Mouse (Mus musculus): ENCODE measurements at regions not wholly inside any gene's neighbourhood (a gene's known extent, or its start where the extent isn't known, plus 50 kb on each side); places are given as distances from the start of the nearest gene placed in this dataset.

- DNase-seq (ENCODE audit: low spot score): peak; percentile 85
Observed at GRCm38 (mm10) chr1:51644399-51644798, 166.2 kb upstream of the Nabp1 start.

- DNase-seq (ENCODE audit: low spot score): peak; percentile 69
Observed at GRCm38 (mm10) chr1:51643640-51644039, 165.4 kb upstream of the Nabp1 start.

DNA sequence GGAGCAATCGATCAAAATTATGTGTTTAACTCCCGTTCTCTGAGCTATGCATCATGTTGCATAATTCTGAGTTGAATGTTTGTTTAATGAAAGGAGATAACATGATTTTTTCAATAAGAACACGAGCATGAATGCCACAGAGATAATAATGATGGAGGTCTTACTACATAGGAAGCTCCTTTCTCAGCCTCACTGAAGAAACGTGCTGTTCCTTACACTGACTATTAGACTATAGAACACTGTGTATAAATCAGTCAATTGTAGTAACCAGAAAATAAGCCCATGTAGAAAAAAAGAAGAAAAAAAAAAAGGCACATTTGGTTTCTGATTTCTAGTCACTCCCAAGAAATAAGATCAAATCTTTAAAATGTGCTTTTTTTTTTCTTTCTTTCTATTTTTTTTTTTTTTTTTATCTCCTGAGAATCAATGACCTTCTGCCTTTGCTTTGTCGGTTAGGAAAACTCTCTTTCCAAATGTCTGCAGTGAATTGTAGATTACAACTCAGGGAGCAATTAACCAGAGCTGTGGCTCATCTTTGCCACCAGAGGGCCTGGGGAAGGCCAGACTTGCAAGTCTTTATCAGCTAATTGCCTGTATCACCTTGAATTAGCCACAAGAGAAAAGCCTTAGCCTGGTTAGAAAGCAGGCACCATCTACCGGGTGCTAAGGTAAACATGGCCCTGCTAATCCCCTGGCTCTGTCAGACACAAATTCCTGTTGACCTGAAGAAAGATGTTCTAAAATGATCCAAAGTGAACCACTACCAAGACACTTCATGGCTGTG lies 160.5 kb upstream of the Nabp1 start:
- DNase-seq (ENCODE audit: low spot score): peak; percentile 37

- no peak for DNase-seq (ENCODE audit: low spot score)
Observed at GRCm38 (mm10) chr1:51635881-51636515, 157.8 kb upstream of the Nabp1 start.

- no peak for DNase-seq (ENCODE audit: low spot score)
Observed at GRCm38 (mm10) chr1:51633795-51634194, 155.6 kb upstream of the Nabp1 start.

DNA sequence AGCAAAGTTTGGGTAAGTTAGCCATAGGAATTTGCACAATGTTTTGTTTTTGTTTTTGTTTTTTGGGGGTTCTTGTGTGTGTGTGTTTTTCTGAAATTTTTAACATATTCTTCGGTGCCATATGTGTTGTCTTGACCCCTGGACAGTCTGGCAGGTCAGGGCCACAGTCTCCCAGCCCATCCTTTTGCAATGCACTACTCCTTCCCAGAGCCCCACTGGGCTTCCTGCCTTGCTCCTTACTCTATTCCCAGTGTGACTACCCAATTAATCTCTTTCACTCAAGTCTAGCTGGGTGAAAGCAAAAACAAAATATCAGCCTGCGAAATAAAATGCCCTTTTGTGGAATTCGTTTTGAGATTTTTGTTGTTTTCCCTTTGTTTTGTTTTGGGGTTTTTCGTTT lies 154.6 kb upstream of the Nabp1 start:
- DNase-seq (ENCODE audit: low spot score): no peak

DNA sequence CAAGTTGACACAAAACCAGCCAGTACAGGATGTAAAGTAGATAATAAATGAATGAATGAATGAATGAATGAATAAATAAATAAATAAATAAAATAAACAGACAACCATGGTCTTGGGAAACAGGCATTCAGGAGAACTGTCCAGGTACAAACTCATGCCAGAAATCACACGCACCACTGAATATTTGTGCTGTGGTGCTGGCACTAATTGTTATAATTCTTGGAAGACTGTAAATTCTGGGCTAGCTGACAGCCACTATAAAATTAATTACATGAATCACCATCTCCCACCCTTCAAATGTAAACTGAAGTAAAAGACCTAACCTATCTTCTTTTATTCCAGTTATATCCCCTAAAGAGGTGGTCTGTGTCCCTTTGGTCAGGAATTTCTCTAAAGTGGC lies 151.6 kb upstream of the Nabp1 start:
- DNase-seq (ENCODE audit: low spot score): no peak

- DNase-seq (ENCODE audit: low spot score): peak; percentile 35
Observed at GRCm38 (mm10) chr1:51628137-51628793, 150.0 kb upstream of the Nabp1 start.

DNA sequence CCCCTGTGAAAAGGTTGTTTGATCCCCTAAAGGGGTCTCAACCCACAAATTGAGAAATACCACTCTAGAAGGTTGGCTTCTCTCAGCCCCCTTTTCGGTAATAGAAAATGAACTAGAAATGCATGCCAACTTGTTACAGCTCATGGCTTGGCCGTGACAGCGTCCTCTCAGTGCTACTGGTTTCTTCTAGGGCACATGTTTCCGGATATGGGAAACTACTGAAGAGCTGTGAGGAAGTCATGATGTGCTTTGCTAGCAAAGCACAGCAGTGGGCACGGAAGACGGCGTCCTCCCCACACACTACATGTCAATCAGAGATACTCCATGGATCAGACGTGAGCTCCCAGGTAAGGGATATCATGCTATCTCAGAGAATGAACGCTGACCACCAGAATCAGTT lies 148.1 kb upstream of the Nabp1 start:
- no peak for DNase-seq (ENCODE audit: low spot score)

GRCm38 (mm10) chr1:51625079-51625478 lies 146.9 kb upstream of the Nabp1 start:
- DNase-seq (ENCODE audit: low spot score): no peak

- DNase-seq (ENCODE audit: low spot score): no peak
Observed at GRCm38 (mm10) chr1:51624551-51624950, 146.3 kb upstream of the Nabp1 start.

DNA sequence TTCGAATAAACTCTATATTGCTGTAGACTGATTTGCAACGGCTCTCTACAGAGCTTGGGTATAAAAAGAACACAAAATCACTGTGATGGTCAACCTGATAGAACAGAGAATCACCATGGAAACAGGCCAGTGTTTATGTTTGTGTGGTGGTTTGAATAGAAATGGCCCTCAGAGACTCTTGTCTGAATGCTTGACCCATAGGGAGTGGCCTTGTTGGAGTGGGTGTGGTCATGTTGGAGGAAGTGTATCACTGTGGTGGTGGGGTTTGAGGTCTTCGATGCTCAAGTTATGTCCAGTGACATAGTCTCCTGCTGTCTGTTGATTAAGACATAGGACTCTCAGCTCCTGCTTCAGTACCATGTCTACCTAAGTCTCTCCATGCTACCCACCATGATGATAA lies 144.8 kb upstream of the Nabp1 start:
- DNase-seq (ENCODE audit: low spot score): no peak

DNA sequence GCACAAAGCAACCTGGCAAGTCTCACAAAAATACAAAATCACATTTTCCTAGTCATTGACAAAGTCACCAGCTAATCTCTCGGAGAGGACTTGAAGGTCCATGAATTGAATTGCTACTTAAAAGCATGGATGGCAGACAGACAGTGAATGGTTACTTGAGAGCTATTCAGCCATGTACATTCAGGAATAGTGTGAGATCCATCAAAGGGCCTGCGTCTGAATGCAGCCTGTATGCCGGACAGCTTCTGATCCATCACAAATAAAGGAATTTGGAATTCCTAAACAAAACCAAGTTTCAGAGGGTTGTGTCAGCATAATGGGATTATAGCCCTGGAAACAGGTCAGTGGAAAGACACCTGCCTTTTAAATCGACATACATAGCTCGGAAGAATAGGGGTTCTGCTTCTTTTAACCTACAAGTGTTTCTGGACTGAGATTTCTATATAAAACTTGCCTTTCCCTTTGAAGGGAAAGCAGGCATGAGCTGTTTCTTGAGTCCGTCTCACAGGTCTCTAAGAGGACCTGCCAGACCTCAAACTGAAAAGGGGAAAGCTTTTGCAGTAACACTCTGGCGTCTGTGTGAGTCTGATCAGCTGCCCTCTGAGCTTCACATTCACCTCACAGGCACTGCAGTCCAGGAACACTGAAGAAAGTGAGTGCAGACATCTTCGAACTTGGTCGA lies 144.1 kb upstream of the Nabp1 start:
- no peak for DNase-seq (ENCODE audit: low spot score)

DNA sequence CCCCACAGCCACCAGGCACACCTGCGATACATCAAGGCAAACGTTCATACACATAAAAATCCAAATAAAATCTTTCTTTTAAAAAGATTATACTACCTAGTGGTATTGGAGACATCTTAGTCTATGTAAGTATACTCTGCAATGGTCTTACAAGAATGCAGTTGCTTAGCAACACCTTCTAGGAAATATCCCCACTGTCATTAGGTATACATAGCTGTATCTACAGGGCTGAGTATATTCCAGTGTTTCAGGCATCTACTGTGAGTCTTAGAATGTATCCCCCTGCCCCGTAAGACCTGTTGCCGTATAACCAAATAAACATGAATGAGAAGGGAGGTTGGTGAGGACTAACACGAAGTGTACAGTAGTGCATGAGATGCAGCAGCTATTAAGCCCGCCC lies 142.8 kb upstream of the Nabp1 start:
- no peak for DNase-seq (ENCODE audit: low spot score)

DNA sequence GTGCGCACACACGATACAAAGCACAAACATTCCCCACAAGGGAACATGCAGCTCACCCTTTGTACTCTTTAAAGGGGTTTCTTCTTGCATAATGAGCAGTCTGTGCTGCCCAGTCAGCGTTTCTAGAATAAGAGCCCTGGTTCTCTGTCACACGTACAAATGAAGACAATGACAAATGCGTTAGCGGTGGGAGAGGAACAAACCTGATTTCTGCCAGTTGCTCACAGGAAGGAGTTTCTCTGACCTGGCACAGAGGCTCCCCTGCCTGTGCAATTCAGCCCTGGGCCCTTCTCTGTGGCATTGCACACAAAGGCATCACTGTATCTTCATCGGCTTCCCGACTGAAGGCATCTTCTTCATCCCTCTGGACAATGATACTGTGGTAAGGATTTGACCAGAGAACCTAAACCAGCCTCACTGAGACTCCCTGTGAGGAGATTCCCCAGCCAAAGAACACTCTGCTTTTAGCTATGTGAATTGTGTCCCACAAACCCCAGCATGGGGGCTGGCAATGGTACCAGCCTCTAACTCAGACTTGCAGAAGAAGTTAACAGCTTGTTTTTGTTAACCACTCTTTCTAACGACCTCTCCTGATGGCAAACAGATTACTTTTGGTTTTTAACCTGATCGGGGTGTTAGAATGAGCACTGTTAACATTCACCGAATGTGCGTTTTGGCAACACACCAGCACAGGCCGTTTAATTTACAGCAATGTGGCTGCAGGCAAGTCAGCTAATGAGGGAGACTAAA lies 139.5 kb upstream of the Nabp1 start:
- no peak for DNase-seq (ENCODE audit: low spot score)

- no peak for DNase-seq (ENCODE audit: low spot score)
Observed at GRCm38 (mm10) chr1:51616091-51616490, 137.9 kb upstream of the Nabp1 start.

- DNase-seq (ENCODE audit: low spot score): peak; percentile 75
Observed at GRCm38 (mm10) chr1:51615523-51615922, 137.3 kb upstream of the Nabp1 start.

- no peak for DNase-seq (ENCODE audit: low spot score)
Observed at GRCm38 (mm10) chr1:51614700-51615099, 136.5 kb upstream of the Nabp1 start.

GRCm38 (mm10) chr1:51609295-51609694 lies 131.1 kb upstream of the Nabp1 start:
- no peak for DNase-seq (ENCODE audit: low spot score)

DNA sequence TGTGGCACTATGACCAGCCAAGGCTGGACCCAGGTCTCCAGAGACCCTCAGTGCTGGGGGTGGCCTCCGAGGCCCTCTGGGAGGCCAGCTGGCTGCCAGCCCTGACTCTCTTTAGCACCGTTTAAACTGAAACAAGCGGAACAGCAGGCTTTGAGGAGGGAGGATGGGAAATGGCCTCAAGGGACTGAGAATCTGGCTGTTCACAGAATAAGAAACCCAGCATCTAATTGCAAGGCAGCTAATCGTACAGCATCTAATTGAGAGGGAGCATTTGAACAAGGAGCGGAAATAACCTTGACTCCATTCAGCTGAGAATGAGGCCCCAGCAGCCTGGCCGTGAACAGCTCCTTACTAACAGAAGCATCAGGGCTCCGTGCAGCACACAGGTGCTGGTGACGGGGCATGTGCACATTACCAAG lies 129.2 kb upstream of the Nabp1 start:
- peak; percentile 62 for DNase-seq (ENCODE audit: low spot score)

DNA sequence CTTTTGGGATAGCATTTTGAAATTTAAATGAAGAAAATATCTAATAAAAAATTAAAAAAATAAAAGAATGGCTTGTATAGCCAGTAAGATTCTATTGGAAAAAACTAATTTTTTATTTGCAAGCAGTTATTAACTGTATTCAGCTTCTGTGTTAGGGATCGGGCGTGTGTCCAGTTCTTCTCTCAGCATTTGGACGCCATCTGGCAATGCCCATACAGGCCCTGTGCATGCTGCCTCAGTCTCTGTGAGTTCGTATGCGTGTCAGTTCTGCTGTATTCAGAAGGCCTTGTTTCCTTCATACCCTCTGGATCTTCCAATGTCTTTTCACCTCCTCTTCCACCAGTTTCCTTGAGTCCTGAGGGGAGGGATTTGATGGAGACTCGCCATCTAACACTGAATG lies 123.8 kb upstream of the Nabp1 start:
- DNase-seq (ENCODE audit: low spot score): no peak

DNA sequence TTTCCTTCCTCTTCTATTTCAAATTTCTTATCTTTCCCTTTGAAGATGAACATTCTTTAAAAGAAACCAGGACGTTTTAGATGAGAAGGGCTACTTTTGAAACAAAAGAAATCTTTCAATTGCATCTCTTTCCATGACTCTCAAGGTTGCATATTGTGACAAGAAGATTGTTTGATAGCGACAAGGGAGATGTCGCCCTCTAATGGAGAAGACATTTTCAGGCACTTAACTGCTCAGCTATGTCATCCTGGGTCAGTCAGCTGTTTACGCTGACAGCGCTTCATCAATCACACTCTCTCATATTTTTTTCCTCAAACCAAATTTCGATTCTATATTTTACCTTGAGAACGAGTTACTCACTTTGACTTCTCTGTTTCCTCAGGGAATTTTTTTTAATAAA lies 122.2 kb upstream of the Nabp1 start:
- peak; percentile 75 for DNase-seq (ENCODE audit: low spot score)
